Mouse (Mus musculus) G1E-ER4 (cell line): Measurements from ENCODE around the gene Bicd2. TPM values are rescaled to one million over a fixed set of nuclear protein-coding genes. Genes with fewer than 3 reads are reported as not detected.

Experiments used
- GATA1 ChIP-seq: IDR thresholded peaks from one replicate; pipeline ENCODE4 v1.8.0; 2012; ENCODE audit warnings: low read length, inconsistent platforms
- polyA plus RNA-seq: library from polyadenylated mRNA; stranded (reverse); fragments of >175 nt; gene quantifications from 2 replicates; pipeline ENCODE4 v1.2.3, GENCODE M21; 2012

The Bicd2 gene
- polyA plus RNA-seq: 22.0 and 22.6 TPM in 2 replicates

DNA sequence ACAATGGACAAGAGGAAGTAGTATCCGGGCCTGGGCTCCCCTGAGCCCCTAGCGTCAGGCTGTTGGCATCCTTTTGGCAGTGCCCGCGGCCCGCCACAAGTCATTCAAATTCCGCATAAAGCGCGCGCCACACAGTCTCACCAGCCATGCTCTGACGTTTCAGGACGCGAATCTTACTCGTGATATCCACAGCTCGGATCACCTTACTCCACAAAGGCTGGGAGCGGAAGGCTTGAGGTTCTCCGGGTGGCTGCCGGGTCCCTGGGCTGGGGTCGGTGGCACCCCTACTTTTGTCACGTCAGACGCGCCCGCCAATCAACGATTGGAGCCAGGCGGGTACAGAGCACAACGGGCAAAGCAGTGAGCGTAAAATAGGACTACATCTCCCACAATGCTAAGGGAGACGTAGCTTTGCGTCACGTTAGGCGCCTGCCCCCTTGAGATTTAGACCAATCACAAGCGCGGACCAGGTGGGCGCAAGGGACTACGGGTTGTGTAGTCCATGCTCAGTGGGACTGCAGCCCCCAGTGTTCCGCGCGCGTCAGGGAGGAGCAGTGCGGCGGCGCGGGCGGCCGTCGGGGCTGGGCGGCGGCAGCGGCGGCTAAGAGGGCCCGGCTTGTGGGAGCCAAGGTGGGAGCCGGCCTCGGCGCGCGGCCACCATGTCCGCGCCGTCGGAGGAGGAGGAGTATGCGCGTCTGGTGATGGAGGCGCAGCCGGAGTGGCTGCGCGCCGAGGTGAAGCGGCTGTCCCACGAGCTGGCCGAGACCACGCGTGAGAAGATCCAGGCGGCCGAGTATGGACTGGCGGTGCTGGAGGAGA, at the start of gene Bicd2:
Bicd2 (plus strand) TSS at position 574 of the 819 bp plus-strand sequence.
- no peak for TF ChIP-seq GATA1

DNA sequence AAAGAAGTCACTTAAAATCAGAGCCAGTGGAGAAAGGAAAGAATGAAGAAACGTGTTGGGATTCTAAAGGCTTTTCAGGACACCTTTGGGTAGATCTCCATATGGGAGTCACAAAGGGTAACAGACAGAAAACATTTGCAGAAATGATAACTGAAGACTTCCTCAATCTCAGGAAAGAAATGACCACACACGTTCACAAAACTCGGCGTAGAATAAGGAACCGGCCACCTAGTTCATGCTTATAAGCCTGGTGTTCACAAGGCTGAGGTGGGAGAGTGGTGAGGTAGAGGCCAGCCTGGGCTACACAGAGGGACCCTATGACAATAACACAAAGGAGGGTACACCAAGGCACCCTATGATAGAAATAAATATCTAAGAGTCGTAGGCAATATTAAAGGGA, 49.4 kb upstream of the Bicd2 start:
- TF ChIP-seq GATA1: no peak

DNA sequence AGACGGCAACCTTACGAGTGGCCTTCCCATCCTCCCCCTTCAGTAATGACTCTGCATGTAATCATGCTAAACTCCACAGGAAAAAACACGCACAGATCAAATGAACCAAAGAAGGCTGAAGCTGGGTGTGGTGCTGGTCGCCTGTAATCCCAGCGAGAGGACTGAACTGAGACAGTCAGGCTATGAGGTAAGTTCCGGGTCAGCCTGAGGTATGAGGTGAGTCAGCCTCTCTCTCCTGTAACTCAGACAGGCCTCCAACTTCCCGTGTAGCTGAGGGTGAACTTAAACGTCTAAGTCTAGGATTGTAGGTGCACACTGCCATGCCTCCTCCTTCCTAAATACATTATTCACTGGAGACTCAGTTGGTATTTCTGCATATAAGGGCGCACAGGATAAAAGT, 47.3 kb upstream of the Bicd2 start:
- TF ChIP-seq GATA1: no peak

DNA sequence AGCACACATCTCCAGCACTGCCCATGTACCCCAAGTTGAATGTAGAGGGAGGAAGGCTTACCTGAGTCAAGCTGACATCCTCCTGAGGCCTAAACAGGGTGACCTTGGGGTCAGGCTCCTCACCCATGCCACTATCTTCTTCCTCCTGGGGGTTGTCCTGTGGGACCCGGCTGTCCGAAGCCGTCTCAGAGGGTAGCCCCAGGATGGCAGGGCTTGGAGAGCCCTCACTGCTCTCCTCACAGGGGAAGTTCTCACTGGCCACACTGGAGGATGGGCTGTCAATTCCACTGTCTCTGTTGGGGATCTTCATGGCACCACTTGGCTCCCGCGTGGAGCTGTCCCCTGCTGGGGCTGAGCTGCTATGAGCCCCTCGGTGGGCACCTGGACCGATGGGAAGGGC, 45.1 kb upstream of the Bicd2 start:
- TF ChIP-seq GATA1: no peak

DNA sequence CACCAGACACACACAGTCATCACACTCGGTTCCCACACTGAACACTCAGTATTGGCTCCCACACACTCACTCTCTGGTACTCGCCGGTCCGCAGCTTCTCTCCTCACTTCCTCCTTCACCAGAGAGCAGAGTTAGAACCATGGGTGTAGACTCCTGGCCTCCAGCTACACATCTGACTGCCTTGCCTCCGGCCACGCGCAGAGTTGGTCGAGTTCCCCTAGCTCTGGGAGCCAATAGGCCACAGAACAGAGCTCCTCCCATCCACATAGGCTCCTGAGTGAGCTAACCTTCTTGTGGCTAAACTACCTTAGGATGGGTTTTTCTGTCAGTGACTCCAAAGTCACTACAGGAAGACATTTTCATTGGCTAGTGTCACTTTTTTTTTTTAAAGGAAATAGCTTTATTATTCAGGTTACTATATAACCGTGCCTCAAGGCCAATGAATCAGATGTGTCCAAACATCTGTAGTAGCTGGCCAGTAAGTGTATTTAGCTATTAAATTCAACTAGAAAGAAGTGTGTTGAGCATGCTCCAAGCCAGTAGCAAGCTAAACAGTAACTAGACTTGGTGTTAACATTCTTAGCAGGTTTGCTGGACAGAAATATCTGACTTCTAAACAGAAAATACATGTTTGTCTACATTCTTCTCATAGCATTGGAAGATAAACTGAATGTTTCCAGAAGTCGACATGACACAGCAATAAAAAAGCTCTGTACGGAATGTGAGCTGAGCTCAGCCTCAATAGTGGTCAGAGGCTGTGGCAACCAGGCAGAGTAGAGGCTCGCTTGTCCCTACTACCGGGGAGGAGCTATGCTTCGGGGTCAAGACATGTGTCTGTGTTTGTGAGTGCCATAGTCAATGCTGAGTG, 42.6 kb upstream of the Bicd2 start:
- TF ChIP-seq GATA1: no peak

DNA sequence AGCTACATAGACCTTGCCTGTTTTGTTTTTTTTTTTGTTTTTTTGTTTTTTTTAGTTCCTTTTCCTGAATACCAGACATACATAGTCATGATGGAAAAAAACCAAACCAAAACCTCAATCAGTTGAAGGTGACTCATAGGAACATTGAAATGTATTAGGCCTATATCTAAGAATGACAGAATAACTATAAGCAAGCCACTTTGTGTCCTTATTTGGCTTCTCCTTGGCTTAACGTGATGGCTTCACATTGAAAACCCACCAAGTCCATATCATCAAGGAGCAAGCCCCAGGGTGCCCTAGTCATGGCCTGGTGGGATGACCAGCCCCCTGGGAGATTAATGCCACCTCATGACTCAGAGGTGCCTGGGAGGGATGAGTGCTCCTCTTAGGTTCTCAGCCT, 40.6 kb upstream of the Bicd2 start:
- no peak for TF ChIP-seq GATA1

DNA sequence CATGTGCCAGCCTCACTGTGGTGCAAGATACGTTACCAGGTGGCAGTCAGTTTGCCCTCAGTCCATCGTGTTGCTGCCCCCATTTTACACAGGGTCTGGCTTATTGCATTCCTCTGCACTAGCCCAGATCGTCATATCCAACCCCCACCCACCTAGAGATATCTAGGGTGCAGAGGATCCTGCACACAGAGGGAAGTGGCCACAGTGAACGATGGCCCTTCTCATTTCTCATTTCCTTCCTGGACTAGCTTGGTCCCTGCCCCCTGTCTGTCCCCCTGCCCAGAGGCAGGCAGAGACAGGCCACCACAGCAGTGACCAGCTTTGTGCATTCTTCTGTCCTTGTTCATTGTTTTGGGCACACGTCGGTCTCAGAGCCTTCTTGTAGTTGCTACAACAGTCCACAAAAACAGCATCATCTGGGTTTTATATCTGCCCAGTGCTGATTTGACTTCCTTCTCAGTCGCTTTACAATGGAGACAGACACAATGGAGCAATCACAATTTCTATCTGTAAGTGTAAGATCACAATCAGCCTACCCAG, 34.5 kb upstream of the Bicd2 start:
- no peak for TF ChIP-seq GATA1

DNA sequence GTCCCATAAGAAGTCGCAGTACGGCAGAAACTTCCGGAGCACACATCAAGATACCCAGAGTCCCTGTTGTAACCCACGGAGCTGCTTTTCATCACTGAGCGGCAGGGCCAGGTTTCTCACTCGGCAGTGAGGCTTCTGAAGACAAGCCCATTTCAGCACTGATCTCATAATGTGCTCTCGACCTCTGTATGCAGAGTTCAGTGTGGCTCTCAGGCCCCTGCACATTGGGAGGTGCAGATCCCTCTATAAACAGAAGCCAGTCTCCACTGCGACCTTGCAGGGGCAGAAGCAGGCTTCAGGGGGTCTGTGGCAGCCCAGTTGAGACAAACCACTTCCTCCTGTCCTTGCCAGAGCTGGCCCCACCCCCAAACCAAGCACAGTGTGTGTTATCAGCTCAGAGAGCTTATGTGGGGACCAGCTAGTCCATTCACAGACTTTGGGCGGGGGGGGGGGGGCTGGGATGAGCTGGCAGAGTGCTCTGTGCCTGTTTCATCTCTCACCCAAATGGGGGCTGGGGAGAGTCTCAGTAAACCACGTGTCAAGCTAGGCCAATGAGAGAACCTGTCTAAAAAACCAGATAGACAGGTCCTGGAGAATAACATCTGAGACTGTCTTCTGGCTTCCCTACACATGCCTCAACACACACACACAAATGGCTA, 33.9 kb upstream of the Bicd2 start:
- TF ChIP-seq GATA1: no peak

DNA sequence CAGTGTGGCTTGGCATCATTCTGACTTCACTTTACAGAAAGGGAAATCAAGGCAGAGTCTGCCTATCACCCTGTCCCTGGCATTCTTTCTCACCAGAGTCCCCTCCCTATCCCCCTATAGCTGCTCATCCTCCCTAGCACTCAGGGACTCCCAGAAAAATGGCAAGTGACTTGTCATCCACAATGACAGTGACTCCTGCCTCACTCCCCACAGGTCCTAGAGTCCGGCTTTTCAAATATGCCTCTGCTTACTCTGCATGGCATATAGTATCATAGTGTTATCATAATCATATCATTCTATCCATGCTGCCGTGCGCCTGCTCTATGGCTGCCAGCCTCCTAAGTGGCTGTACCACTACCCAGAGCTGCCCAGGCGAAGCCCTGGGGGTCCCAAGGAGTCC, 33.2 kb upstream of the Bicd2 start:
- no peak for TF ChIP-seq GATA1

DNA sequence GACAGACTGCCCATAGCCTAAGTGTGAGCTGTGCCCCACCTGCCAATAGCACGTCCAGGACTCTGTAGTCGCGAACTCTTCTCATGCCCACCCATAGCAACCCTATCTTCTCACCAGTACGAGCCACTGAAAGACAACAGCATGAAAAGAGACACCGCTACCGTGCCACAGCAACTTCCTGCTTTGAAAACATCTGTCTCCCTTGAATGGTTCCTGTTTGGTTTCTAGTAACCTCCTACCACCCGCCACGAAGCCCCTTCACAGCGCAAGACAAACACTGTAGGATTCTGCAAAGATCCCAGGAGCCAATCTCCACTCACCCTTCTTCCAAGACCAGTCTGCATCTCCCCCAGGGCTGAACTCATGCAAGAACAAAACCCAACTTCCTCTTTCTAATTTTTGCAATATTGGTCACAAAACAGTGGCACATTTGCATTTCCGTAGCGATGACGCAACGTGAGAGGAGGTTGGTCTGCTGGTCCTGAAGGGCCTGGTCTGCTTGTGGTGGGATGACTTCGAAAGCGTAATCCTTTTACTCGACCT, 32.5 kb upstream of the Bicd2 start:
- no peak for TF ChIP-seq GATA1

DNA sequence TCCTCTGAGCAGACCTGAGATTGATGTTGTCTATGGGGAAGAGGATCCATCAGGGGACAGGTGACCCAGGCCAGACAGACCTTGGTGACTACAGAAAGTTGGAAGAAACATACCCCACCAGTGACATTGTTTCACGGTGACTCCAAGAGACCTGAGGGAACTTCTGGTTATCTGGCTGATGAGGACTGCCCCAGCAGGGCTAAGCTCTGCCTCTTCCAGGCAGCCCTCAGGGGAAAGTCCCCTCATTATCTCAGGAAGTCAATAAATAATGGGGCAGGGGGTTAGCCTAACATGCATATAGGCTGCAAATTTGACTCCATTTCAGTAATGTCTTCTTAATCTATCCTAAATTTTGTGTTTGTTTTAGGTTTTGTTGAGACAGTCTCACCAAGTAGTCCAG, 31.9 kb upstream of the Bicd2 start:
- no peak for TF ChIP-seq GATA1

DNA sequence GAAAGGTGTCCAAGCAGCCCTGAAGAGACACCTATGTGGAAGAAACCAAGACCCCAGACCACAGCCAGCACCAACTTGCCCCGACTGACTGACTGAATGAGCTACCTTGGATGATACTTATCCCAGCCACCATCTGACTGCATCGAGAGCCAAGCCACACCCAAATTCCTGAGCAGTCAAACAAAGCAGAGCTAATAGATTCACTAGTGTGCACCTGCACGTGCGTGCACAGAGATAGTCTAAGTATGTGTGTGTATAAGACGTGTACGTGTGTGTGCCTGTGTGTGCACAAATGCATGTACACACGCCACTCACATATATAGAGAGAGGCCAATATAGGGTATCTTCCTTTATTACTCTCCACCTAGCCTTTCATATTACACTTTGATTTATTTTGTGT, 29.7 kb upstream of the Bicd2 start:
- no peak for TF ChIP-seq GATA1

DNA sequence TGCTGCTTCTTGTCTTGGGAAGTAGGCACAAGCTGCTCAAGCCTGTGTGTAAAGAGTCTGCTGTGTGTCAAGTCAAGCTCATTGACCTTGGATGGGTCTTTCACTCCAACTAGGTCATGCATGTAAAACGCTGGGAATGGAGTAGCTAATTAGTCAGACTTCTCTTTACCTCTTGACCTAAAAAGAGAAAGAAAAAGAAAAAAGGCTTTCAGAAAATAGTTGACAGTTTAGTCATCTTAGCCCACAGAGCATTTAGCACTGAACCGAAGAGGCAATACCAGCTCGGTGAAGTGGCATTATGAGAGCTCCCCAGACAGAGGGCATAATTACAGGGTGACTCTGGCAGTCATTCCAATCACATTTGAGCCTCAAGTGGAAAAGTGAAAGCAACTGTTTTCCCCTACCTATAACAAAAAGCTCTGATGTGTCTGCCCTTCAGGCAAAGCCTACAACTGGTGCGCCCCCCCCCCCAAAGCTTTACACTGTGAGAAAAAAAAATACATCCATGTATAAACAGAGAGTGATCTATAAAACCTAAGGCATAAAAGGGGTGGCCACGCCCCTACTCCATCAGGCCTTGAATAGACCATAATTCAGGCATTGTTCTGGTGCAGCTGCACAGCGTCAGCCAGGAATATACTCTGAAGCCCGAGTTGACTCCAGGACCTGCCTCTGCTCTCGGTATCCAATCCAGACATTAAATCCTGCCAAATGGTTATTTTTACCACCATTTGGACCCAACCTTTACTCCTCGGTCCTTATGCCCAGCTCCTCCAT, 24.8 kb upstream of the Bicd2 start:
- TF ChIP-seq GATA1: no peak

DNA sequence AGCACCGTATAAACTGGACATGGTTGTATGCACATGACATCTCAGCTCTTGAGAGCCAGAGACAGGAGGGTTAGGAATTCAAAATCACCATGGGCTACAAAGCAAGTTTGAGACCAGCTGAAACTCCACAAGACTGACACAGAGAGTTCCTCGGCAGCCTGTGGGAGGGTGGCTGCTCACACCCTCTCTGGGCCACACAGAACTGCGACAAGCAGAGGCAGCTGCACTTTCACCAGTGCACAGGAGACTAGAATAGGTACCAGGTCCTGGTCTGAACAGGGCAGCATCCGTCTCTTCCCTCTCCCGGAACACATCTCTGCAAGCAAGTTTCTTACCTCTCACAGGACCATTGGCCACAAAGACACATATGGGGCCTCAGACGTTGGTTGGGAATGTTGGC, 23.9 kb upstream of the Bicd2 start:
- no peak for TF ChIP-seq GATA1

DNA sequence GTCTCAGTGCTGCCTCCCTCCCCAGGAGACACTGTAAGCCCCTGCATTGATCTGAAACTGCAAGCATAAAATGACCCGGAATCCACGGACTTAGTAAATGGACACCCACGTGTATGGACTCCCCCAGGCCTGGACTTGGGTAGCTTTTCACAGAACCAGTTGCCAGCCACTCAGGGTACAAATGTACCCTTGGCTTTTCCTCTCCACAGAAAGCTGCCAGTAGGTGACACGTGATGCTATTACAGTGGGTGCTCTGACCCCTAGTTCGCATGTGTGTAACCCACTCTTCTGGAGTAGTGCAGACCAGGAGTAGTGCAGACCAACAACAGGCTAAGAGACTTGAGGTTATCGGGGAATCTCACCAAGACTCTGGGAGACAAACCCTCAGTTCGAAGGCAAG, 23.5 kb upstream of the Bicd2 start:
- TF ChIP-seq GATA1: no peak
